Mouse (Mus musculus): Measurements from ENCODE around the gene Ccdc71l. TPM values are rescaled to one million over a fixed set of nuclear protein-coding genes. Genes with fewer than 3 reads are reported as not detected.

Gene Ccdc71l
- polyA plus RNA-seq, 1 experiment from 2014 or later: 1.8 TPM

GRCm38 (mm10) chr12:32431004-32431403 lies 52.5 kb downstream of the Ccdc71l start:
- Histone ChIP-seq H3K27me3 (replicated peaks) (no peaks in the 10 kb centered on the region), H3K36me3 (no peaks in the 10 kb centered on the region), H3K9me3 (no peaks in the 10 kb centered on the region), H3K27ac (replicated peaks) (no peak overlapping the region), H3K9ac (no peak overlapping the region), H3K4me3 (no peak overlapping the region), H3K4me1 (no peaks in the 10 kb centered on the region), H3K4me2 (no peak overlapping the region)
- 59% methylated on average over 1 of the region's 1 CpGs for WGBS
- ATAC-seq (ENCODE audit: extremely low read depth, insufficient number of reproducible peaks, low FRiP score, low TSS enrichment): no peak

Other genes with a start within 250 kb of the Ccdc71l start
- gene Pik3cg, start 170.0 kb upstream of the Ccdc71l start, polyA plus RNA-seq (2015; fragmentation: Nextera tagmentation; extraction: Ambion mirVana): 1.2 TPM in 2 replicates